Mouse (Mus musculus): ENCODE results near the gene Rab3c. TPM values are rescaled to one million over a fixed set of nuclear protein-coding genes. Genes with fewer than 3 reads are reported as not detected.

The Rab3c gene
- polyA plus RNA-seq, 1 experiment from 2014 or later: 177 TPM

- ATAC-seq (ENCODE audit: low FRiP score): 0 out of 2 replicates have a peak, but pooled peaks have one; percentile 37
- no peak overlapping the region for H3K4me3 ChIP-seq (replicated peaks; ENCODE audit: low read length)
- H3K9ac ChIP-seq: no peak overlapping the region
- H3K4me1 ChIP-seq (replicated peaks; ENCODE audit: control insufficient read depth, insufficient read depth, low read length): peaks cover 12% of the 10 kb centered on the region; the same call in 1 of the 2 replicates
- H3K9me3 ChIP-seq (ENCODE audit: control insufficient read depth, low read length): no peaks in the 10 kb centered on the region
- H3K27me3 ChIP-seq (ENCODE audit: control insufficient read depth, insufficient read depth, low read length): no peaks in the 10 kb centered on the region
- H3K27ac ChIP-seq: peak overlapping the region; percentile 34; the same call in 1 of the 2 replicates
- no peak overlapping the region for H3K4me2 ChIP-seq (replicated peaks)
- no peaks in the 10 kb centered on the region for H3K36me3 ChIP-seq (replicated peaks; ENCODE audit: control insufficient read depth, insufficient read depth)
- no peak for DNase-seq (ENCODE audit: low spot score)
- 22% methylated on average over 7 of the region's 7 CpGs for WGBS
These were observed 61.6 kb downstream of the Rab3c start for GRCm38 (mm10) chr13:110219195-110219594.

- no peak for ATAC-seq (ENCODE audit: low FRiP score)
- 59% methylated on average over 4 of the region's 4 CpGs for WGBS
- Histone ChIP-seq H3K9ac (no peak overlapping the region), H3K9me3 (ENCODE audit: control insufficient read depth, low read length) (no peaks in the 10 kb centered on the region), H3K27ac (peak overlapping the region; percentile 34; the same call in 1 of the 2 replicates), H3K4me3 (replicated peaks; ENCODE audit: low read length) (no peak overlapping the region), H3K4me1 (replicated peaks; ENCODE audit: control insufficient read depth, insufficient read depth, low read length) (peaks cover 12% of the 10 kb centered on the region; the same call in 1 of the 2 replicates), H3K27me3 (ENCODE audit: control insufficient read depth, insufficient read depth, low read length) (no peaks in the 10 kb centered on the region), H3K36me3 (replicated peaks; ENCODE audit: control insufficient read depth, insufficient read depth) (no peaks in the 10 kb centered on the region), H3K4me2 (replicated peaks) (no peak overlapping the region)
- no peak for DNase-seq (ENCODE audit: low spot score)
These were observed 62.3 kb downstream of the Rab3c start for GRCm38 (mm10) chr13:110218497-110218896.

DNA sequence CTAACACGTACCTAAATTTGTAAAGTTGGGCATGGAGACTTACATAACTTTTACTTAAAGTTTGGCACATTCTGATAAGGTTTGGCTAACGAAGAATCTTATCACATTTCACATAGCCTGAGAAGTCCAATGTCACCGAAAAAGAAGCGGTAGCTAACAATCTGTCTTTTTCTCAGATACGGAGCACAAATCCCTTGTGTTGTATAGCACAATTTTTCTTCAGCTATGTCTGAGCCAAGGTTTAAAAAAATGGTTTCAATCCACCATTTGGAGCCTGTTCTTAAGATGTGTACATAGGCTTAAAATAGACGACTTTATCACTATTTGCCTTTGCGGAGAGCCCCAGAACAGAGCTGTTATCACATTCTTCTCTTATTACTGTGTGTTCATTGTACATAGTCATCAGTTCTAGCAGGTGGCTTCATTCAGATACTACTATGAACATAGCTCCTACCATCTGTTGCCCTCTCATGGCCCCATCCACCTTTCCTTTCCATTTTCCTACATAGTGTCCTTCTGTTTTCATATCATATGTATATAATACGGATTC, 69.2 kb downstream of the Rab3c start:
- H3K36me3 ChIP-seq (replicated peaks; ENCODE audit: control insufficient read depth, insufficient read depth): no peaks in the 10 kb centered on the region
- H3K4me3 ChIP-seq (replicated peaks; ENCODE audit: low read length): no peak overlapping the region
- no peak for DNase-seq (ENCODE audit: low spot score)

DNA sequence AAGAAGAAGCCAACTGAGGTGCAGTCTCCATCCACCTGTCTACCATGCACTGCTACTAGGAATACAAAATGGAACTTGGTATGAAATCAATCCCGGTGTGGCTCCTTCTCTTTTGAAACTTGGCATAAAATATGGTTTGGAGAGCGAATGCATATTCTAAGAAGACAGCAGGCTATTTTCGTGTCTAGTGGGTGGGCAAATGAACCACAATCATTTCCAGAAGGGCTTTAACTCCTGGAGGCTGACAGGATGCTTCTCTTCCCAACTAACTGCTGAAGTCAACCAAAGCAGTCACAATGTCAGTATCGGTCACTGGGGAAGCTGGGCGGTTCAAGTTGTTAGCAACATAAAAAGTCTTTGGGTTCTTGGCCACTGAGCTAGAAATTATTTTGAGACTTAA, 81.9 kb downstream of the Rab3c start:
- DNase-seq (ENCODE audit: low spot score) (no peak), ATAC-seq (ENCODE audit: low FRiP score) (no peak)
- no peak overlapping the region for H3K4me3 ChIP-seq (replicated peaks; ENCODE audit: low read length)
- no peaks in the 10 kb centered on the region; the same call in 1 of the 2 replicates for H3K36me3 ChIP-seq (replicated peaks; ENCODE audit: control insufficient read depth, insufficient read depth)
- 90% methylated on average over 5 of the region's 5 CpGs for WGBS
- H3K9ac ChIP-seq: no peak overlapping the region
- H3K4me1 ChIP-seq (replicated peaks; ENCODE audit: control insufficient read depth, insufficient read depth, low read length): no peaks in the 10 kb centered on the region
- H3K4me2 ChIP-seq (replicated peaks): no peak overlapping the region
- H3K9me3 ChIP-seq (ENCODE audit: control insufficient read depth, low read length): no peaks in the 10 kb centered on the region
- no peak overlapping the region for H3K27ac ChIP-seq
- no peaks in the 10 kb centered on the region for H3K27me3 ChIP-seq (ENCODE audit: control insufficient read depth, insufficient read depth, low read length)

More for the DNA sequence above, 69.2 kb downstream of the Rab3c start:
- H3K4me1 ChIP-seq (replicated peaks; ENCODE audit: control insufficient read depth, insufficient read depth, low read length): 0 out of 2 replicates have a peak, but pooled peaks cover 3% of the 10 kb centered on the region
- no peak for ATAC-seq (ENCODE audit: low FRiP score)
- H3K27me3 ChIP-seq (ENCODE audit: control insufficient read depth, insufficient read depth, low read length): no peaks in the 10 kb centered on the region
- H3K27ac ChIP-seq: no peak overlapping the region
- 92% methylated on average over 8 of the region's 8 CpGs for WGBS
- H3K9ac ChIP-seq: no peak overlapping the region
- no peak overlapping the region for H3K4me2 ChIP-seq (replicated peaks)
- no peaks in the 10 kb centered on the region for H3K9me3 ChIP-seq (ENCODE audit: control insufficient read depth, low read length)

- WGBS: 68% methylated on average over 1 of the region's 1 CpGs
- ATAC-seq (ENCODE audit: low FRiP score): no peak
- Histone ChIP-seq H3K9ac (no peak overlapping the region), H3K27ac (no peak overlapping the region), H3K4me3 (replicated peaks; ENCODE audit: low read length) (no peak overlapping the region), H3K4me1 (replicated peaks; ENCODE audit: control insufficient read depth, insufficient read depth, low read length) (0 out of 2 replicates have a peak, but pooled peaks cover 17% of the 10 kb centered on the region), H3K9me3 (ENCODE audit: control insufficient read depth, low read length) (no peaks in the 10 kb centered on the region), H3K36me3 (replicated peaks; ENCODE audit: control insufficient read depth, insufficient read depth) (peaks cover 4% of the 10 kb centered on the region; the same call in 1 of the 2 replicates), H3K4me2 (replicated peaks) (no peak overlapping the region), H3K27me3 (ENCODE audit: control insufficient read depth, insufficient read depth, low read length) (no peaks in the 10 kb centered on the region)
- DNase-seq (ENCODE audit: low spot score): no peak
These were observed 90.8 kb downstream of the Rab3c start for GRCm38 (mm10) chr13:110190039-110190438.

GRCm38 (mm10) chr13:110184963-110185685, 95.7 kb downstream of the Rab3c start:
- DNase-seq (ENCODE audit: low spot score) (no peak), ATAC-seq (ENCODE audit: low FRiP score) (no peak)
- peak overlapping the region; percentile 14 for H3K27ac ChIP-seq
- H3K4me3 ChIP-seq (replicated peaks; ENCODE audit: low read length): no peak overlapping the region
- H3K4me2 ChIP-seq (replicated peaks): no peak overlapping the region
- no peaks in the 10 kb centered on the region for H3K9me3 ChIP-seq (ENCODE audit: control insufficient read depth, low read length)
- H3K9ac ChIP-seq: no peak overlapping the region
- 62% methylated on average over 4 of the region's 4 CpGs for WGBS
- no peaks in the 10 kb centered on the region for H3K27me3 ChIP-seq (ENCODE audit: control insufficient read depth, insufficient read depth, low read length)
- H3K4me1 ChIP-seq (replicated peaks; ENCODE audit: control insufficient read depth, insufficient read depth, low read length): peaks cover 35% of the 10 kb centered on the region
- H3K36me3 ChIP-seq (replicated peaks; ENCODE audit: control insufficient read depth, insufficient read depth): peaks cover 4% of the 10 kb centered on the region; the same call in 1 of the 2 replicates

GRCm38 (mm10) chr13:110175651-110176050, 105.1 kb downstream of the Rab3c start:
- H3K27me3 ChIP-seq (ENCODE audit: control insufficient read depth, insufficient read depth, low read length): no peaks in the 10 kb centered on the region
- no peak overlapping the region for H3K9ac ChIP-seq
- WGBS: 86% methylated on average over 6 of the region's 6 CpGs
- H3K4me3 ChIP-seq (replicated peaks; ENCODE audit: low read length): no peak overlapping the region
- no peaks in the 10 kb centered on the region; the same call in 1 of the 2 replicates for H3K36me3 ChIP-seq (replicated peaks; ENCODE audit: control insufficient read depth, insufficient read depth)
- no peaks in the 10 kb centered on the region for H3K4me1 ChIP-seq (replicated peaks; ENCODE audit: control insufficient read depth, insufficient read depth, low read length)
- no peak overlapping the region for H3K27ac ChIP-seq
- DNase-seq (ENCODE audit: low spot score) (no peak), ATAC-seq (ENCODE audit: low FRiP score) (no peak)
- no peaks in the 10 kb centered on the region for H3K9me3 ChIP-seq (ENCODE audit: control insufficient read depth, low read length)
- H3K4me2 ChIP-seq (replicated peaks): no peak overlapping the region

DNA sequence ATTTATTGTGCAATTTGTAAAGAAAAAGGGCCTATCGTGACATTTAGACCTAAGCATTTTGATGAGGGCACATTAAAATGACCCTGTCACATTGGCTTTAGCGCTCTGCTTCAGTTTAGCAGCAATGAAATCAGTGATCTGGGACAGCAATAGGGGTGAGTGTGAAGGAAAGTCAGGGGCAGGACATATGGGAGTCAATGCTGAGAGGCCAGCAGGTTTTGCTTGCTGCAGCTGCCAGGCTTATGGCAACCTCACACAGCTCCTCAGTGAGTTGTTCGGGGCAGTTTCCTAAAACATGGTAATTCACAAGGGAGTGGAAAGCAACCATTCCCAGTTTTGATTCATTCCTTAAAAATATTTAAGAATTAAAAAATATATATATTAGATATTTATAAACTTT, 111.1 kb downstream of the Rab3c start:
- ATAC-seq (ENCODE audit: low FRiP score) (no peak), DNase-seq (ENCODE audit: low spot score) (no peak)
- Histone ChIP-seq H3K4me3 (replicated peaks; ENCODE audit: low read length) (no peak overlapping the region), H3K36me3 (replicated peaks; ENCODE audit: control insufficient read depth, insufficient read depth) (no peaks in the 10 kb centered on the region), H3K9me3 (ENCODE audit: control insufficient read depth, low read length) (no peaks in the 10 kb centered on the region), H3K4me1 (replicated peaks; ENCODE audit: control insufficient read depth, insufficient read depth, low read length) (peaks cover 35% of the 10 kb centered on the region), H3K4me2 (replicated peaks) (no peak overlapping the region), H3K27ac (peak overlapping the region; percentile 40; the same call in 1 of the 2 replicates), H3K9ac (no peak overlapping the region), H3K27me3 (ENCODE audit: control insufficient read depth, insufficient read depth, low read length) (no peaks in the 10 kb centered on the region)
- 33% methylated on average over 3 of the region's 3 CpGs for WGBS

DNA sequence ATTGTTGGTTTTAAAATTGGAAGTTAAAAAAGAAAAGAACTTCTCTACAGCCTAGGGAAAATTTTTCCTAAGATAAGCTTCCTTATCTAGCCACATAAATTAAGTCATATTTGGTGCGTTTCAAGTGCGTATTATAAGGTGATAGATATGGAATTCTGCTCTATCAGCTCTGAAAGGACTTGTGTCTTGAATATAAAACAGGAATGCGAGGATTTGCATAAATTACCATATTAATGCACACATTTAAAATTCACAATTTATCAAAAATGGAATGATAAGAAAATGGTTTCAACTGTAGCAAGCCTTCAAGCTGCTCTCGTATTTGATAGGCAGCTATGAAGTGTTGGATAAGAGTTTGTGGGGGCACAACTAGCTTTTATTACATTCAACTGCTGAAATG, 111.6 kb downstream of the Rab3c start:
- DNase-seq (ENCODE audit: low spot score): no peak
- Histone ChIP-seq H3K4me1 (replicated peaks; ENCODE audit: control insufficient read depth, insufficient read depth, low read length) (peaks cover 35% of the 10 kb centered on the region), H3K36me3 (replicated peaks; ENCODE audit: control insufficient read depth, insufficient read depth) (no peaks in the 10 kb centered on the region), H3K9ac (no peak overlapping the region), H3K9me3 (ENCODE audit: control insufficient read depth, low read length) (no peaks in the 10 kb centered on the region), H3K4me3 (replicated peaks; ENCODE audit: low read length) (no peak overlapping the region), H3K4me2 (replicated peaks) (no peak overlapping the region), H3K27me3 (ENCODE audit: control insufficient read depth, insufficient read depth, low read length) (no peaks in the 10 kb centered on the region), H3K27ac (peak overlapping the region; percentile 64)
- no peak for ATAC-seq (ENCODE audit: low FRiP score)
- 32% methylated on average over 4 of the region's 4 CpGs for WGBS
